Mouse (Mus musculus) cortical plate, adult 2 months (tissue): ENCODE data around the gene Eif4g1. TPM values are rescaled to one million over a fixed set of nuclear protein-coding genes. Genes with fewer than 3 reads are reported as not detected.

ENCODE experiments used
- H3K27ac ChIP-seq: fragments of 200-500 bp; 2 replicates; pipeline ENCODE4 v1.5.1; 2012; ENCODE audit warnings: low read length, control low read depth, inconsistent platforms; ENCODE audit not compliant: insufficient read depth
- H3K4me1 ChIP-seq: fragments of 200-500 bp; 2 replicates; pipeline ENCODE4 v1.6.1; 2011; ENCODE audit warnings: low read length; ENCODE audit not compliant: control insufficient read depth, insufficient read depth
- H3K4me3 ChIP-seq: fragments of 200-500 bp; 2 replicates; pipeline ENCODE4 v1.5.1; 2011; ENCODE audit warnings: mild to moderate bottlenecking, low read length, control low read depth; ENCODE audit not compliant: insufficient read depth
- CTCF ChIP-seq: fragments of 200-500 bp; IDR thresholded peaks from 2 replicates; pipeline ENCODE4 v1.5.1; 2011; ENCODE audit warnings: mild to moderate bottlenecking, control low read depth, low read length; ENCODE audit not compliant: insufficient read depth; ENCODE audit errors: extremely low read depth
- POLR2A ChIP-seq: fragments of 200-500 bp; IDR thresholded peaks from 2 replicates; pipeline ENCODE4 v1.6.1; 2011; ENCODE audit warnings: mild to moderate bottlenecking, low read length, control low read depth; ENCODE audit not compliant: insufficient read depth; ENCODE audit errors: extremely low read depth
- polyA plus RNA-seq: library from polyadenylated mRNA; depleted of rRNA; stranded (reverse); fragments of >200 nt; gene quantifications from 2 replicates; pipeline ENCODE4 v1.2.3, GENCODE M21; 2012

The Eif4g1 gene
- polyA plus RNA-seq, 1 experiment: 157 TPM

GRCm38 (mm10) chr16:20717181-20717977, 49.3 kb downstream of the Eif4g1 start, which contains the start of the genes Polr2h and Clcn2:
Polr2h (plus strand) TSS chr16:20717665.
Clcn2 (minus strand) TSS chr16:20717746.
- TF ChIP-seq CTCF (peak; percentile 40), POLR2A (peak; percentile 54)
- peak within 1 kb of the TSS; percentile 88 for H3K27ac ChIP-seq

GRCm38 (mm10) chr16:20717978-20718670, 50.0 kb downstream of the Eif4g1 start:
- Histone ChIP-seq H3K4me3 (peak overlapping the region; percentile 72), H3K27ac (no peak overlapping the region), H3K4me1 (peaks cover 1% of the 10 kb centered on the region; the same call in 1 of the 2 replicates)
- TF ChIP-seq CTCF (no peak), POLR2A (no peak)

More at GRCm38 (mm10) chr16:20717181-20717977, 49.3 kb downstream of the Eif4g1 start, which contains the start of the genes Polr2h and Clcn2:
- peak within 1 kb of the TSS; percentile 72 for H3K4me3 ChIP-seq
- peaks cover 1% of the 10 kb centered on the region; the same call in 1 of the 2 replicates for H3K4me1 ChIP-seq

GRCm38 (mm10) chr16:20721808-20722207, 53.7 kb downstream of the Eif4g1 start:
- Histone ChIP-seq H3K27ac (no peak overlapping the region), H3K4me3 (no peak overlapping the region), H3K4me1 (no peaks in the 10 kb centered on the region)
- TF ChIP-seq CTCF: no peak
- TF ChIP-seq POLR2A: no peak

GRCm38 (mm10) chr16:20722736-20723135, 54.6 kb downstream of the Eif4g1 start:
- no peak for TF ChIP-seq CTCF
- TF ChIP-seq POLR2A: no peak
- H3K4me3 ChIP-seq: no peak overlapping the region
- no peak overlapping the region for H3K27ac ChIP-seq
- no peaks in the 10 kb centered on the region for H3K4me1 ChIP-seq

GRCm38 (mm10) chr16:20723247-20723646, 55.1 kb downstream of the Eif4g1 start:
- TF ChIP-seq CTCF (no peak), POLR2A (no peak)
- Histone ChIP-seq H3K4me3 (no peak overlapping the region), H3K4me1 (no peaks in the 10 kb centered on the region), H3K27ac (no peak overlapping the region)

GRCm38 (mm10) chr16:20724338-20724748, 56.2 kb downstream of the Eif4g1 start:
- H3K4me1 ChIP-seq: no peaks in the 10 kb centered on the region
- TF ChIP-seq CTCF (peak; percentile 63), POLR2A (no peak)
- H3K27ac ChIP-seq: no peak overlapping the region
- no peak overlapping the region for H3K4me3 ChIP-seq

GRCm38 (mm10) chr16:20725321-20725720, 57.2 kb downstream of the Eif4g1 start:
- Histone ChIP-seq H3K4me3 (no peak overlapping the region), H3K27ac (no peak overlapping the region), H3K4me1 (no peaks in the 10 kb centered on the region)
- TF ChIP-seq CTCF: no peak
- TF ChIP-seq POLR2A: no peak

GRCm38 (mm10) chr16:20725750-20726149, 57.6 kb downstream of the Eif4g1 start:
- TF ChIP-seq POLR2A: no peak
- no peak for TF ChIP-seq CTCF
- Histone ChIP-seq H3K4me3 (no peak overlapping the region), H3K27ac (no peak overlapping the region)

GRCm38 (mm10) chr16:20726384-20726783, 58.3 kb downstream of the Eif4g1 start:
- TF ChIP-seq POLR2A: no peak
- TF ChIP-seq CTCF: no peak
- Histone ChIP-seq H3K4me1 (no peaks in the 10 kb centered on the region), H3K27ac (no peak overlapping the region), H3K4me3 (no peak overlapping the region)

More at GRCm38 (mm10) chr16:20725750-20726149, 57.6 kb downstream of the Eif4g1 start:
- H3K4me1 ChIP-seq: no peaks in the 10 kb centered on the region

- H3K4me1 ChIP-seq: no peaks in the 10 kb centered on the region
- no peak overlapping the region for H3K4me3 ChIP-seq
- no peak overlapping the region for H3K27ac ChIP-seq
- TF ChIP-seq POLR2A: no peak
- no peak for TF ChIP-seq CTCF
Measured at GRCm38 (mm10) chr16:20730293-20730711, 62.2 kb downstream of the Eif4g1 start.
